ENCODE assay signal across 9 mouse cellular contexts in genomic region chr11:98873900-98874299, GRCm38 (mm10). TPM values are rescaled to one million over a fixed set of nuclear protein-coding genes. Genes with fewer than 3 reads are reported as not detected.
A peak's percentile ranks its signal among the peaks of the same experiment; 100 is the strongest.
DNase-seq lines count a peak whose midpoint lies in the region; ATAC-seq and TF ChIP-seq lines count a peak whose summit lies in the region.
"Had no signal": no experiment of that assay in that cellular context is flagged by ENCODE, and none has a peak within 500 bp of the region (broad histone marks: within the 10 kb centered on the region; RNA-seq: fewer than 3 reads in every experiment).

No protein-coding gene starts in this region.

- H3K4me2 ChIP-seq in midbrain, embryonic 11.5 days = no peak overlapping the region
- H3K4me2 ChIP-seq in midbrain, embryonic 13.5 days (replicated peaks) = no peak overlapping the region
- H3K4me2 ChIP-seq in lung, postnatal 0 days (replicated peaks; ENCODE audit: low read depth, low read length) = no peak overlapping the region
- H3K4me2 ChIP-seq: hindbrain, embryonic 12.5 days; neural tube, embryonic 12.5 days had no signal

- H3K27ac ChIP-seq in midbrain, embryonic 11.5 days (ENCODE audit: low read depth, low read length) = no peak overlapping the region
- no peak overlapping the region for H3K27ac ChIP-seq in midbrain, embryonic 13.5 days
- H3K27ac ChIP-seq in lung, postnatal 0 days (ENCODE audit: low read length) = no peak overlapping the region
- H3K27ac ChIP-seq: hindbrain, embryonic 12.5 days; neural tube, embryonic 12.5 days had no signal

- TF ChIP-seq CTCF in lung, postnatal 0 days (IDR thresholded peaks at IDR 0.05) = no peak

- TF ChIP-seq EP300 in lung, postnatal 0 days (IDR thresholded peaks at IDR 0.05) = peak; percentile 87

- WGBS in midbrain, embryonic 11.5 days = 96% methylated on average over 9 of the region's 9 CpGs
- 96% methylated on average over 9 of the region's 9 CpGs for WGBS in midbrain, embryonic 13.5 days
- WGBS in lung, postnatal 0 days = 58% methylated on average over 9 of the region's 9 CpGs

- no peaks in the 10 kb centered on the region for H3K27me3 ChIP-seq in midbrain, embryonic 11.5 days (ENCODE audit: control insufficient read depth, insufficient read depth, low read length)
- H3K27me3 ChIP-seq in midbrain, embryonic 13.5 days = no peaks in the 10 kb centered on the region
- H3K27me3 ChIP-seq in lung, postnatal 0 days (replicated peaks; ENCODE audit: insufficient read depth, low read length) = no peaks in the 10 kb centered on the region
- H3K27me3 ChIP-seq: hindbrain, embryonic 12.5 days; neural tube, embryonic 12.5 days had no signal

- no peak overlapping the region for H3K4me3 ChIP-seq in midbrain, embryonic 11.5 days (ENCODE audit: low read depth, low read length)
- no peak overlapping the region for H3K4me3 ChIP-seq in midbrain, embryonic 13.5 days (replicated peaks)
- no peak overlapping the region for H3K4me3 ChIP-seq in lung, postnatal 0 days (ENCODE audit: low read depth, low read length)
- H3K4me3 ChIP-seq: hindbrain, embryonic 12.5 days; neural tube, embryonic 12.5 days had no signal

- H3K36me3 ChIP-seq in midbrain, embryonic 11.5 days (ENCODE audit: control insufficient read depth, insufficient read depth, low read length) = no peaks in the 10 kb centered on the region
- peaks cover 19% of the 10 kb centered on the region for H3K36me3 ChIP-seq in midbrain, embryonic 13.5 days
- no peaks in the 10 kb centered on the region for H3K36me3 ChIP-seq in lung, postnatal 0 days (ENCODE audit: insufficient read depth, low read length)

- DNase-seq in midbrain, embryonic 11.5 days (ENCODE audit: low spot score, missing footprints) = peak; percentile 47
- DNase-seq in heart, postnatal 36 days = peak; percentile 34
- DNase-seq in lung, postnatal 0 days (ENCODE audit: low spot score) = peak; percentile 95
- DNase-seq in ovary, postnatal 10 days (ENCODE audit: low spot score) = no peak
- no peak for DNase-seq in left cerebral cortex, adult 18-20 months (ENCODE audit: low spot score in 2 of 2)
- DNase-seq in frontal cortex, postnatal 14 days (ENCODE audit: low spot score in 2 of 2) = no peak

- no peak for ATAC-seq in midbrain, embryonic 11.5 days (ENCODE audit: low FRiP score)
- ATAC-seq in midbrain, embryonic 13.5 days = no peak
- ATAC-seq in lung, postnatal 0 days = peak; percentile 92

- no peak overlapping the region for H3K9ac ChIP-seq in midbrain, embryonic 11.5 days (ENCODE audit: low read length)
- H3K9ac ChIP-seq in midbrain, embryonic 13.5 days (replicated peaks) = no peak overlapping the region
- H3K9ac ChIP-seq in lung, postnatal 0 days (replicated peaks; ENCODE audit: low read depth) = no peak overlapping the region
- H3K9ac ChIP-seq: hindbrain, embryonic 12.5 days; neural tube, embryonic 12.5 days had no signal

- no peaks in the 10 kb centered on the region for H3K4me1 ChIP-seq in midbrain, embryonic 11.5 days (ENCODE audit: control insufficient read depth, insufficient read depth, low read length)
- peaks cover 10% of the 10 kb centered on the region; the same call in 1 of the 2 replicates for H3K4me1 ChIP-seq in midbrain, embryonic 13.5 days (replicated peaks)
- no peaks in the 10 kb centered on the region; the same call in 1 of the 2 replicates for H3K4me1 ChIP-seq in lung, postnatal 0 days (ENCODE audit: insufficient read depth, low read depth, low read length)
- H3K4me1 ChIP-seq: neural tube, embryonic 12.5 days had no signal

- H3K9me3 ChIP-seq in midbrain, embryonic 11.5 days (ENCODE audit: control insufficient read depth, low read length) = no peaks in the 10 kb centered on the region
- H3K9me3 ChIP-seq in midbrain, embryonic 13.5 days = no peaks in the 10 kb centered on the region
- H3K9me3 ChIP-seq in lung, postnatal 0 days (ENCODE audit: low read length) = no peaks in the 10 kb centered on the region
- H3K9me3 ChIP-seq: hindbrain, embryonic 12.5 days; neural tube, embryonic 12.5 days had no signal

- intact Hi-C loops in heart, postnatal 36 days (cut with DNase I) = no loop called here

RNA-seq across cellular contexts. Expression of gene Wipf2, which starts 10.5 kb away (rescaled TPM):
- polyA plus RNA-seq in midbrain, embryonic 11.5 days (2014; fragmentation: Nextera tagmentation; extraction: Ambion mirVana) = 4.4 and 5.9 TPM in 2 replicates
- polyA plus RNA-seq in midbrain, embryonic 13.5 days (2015; fragmentation: Nextera tagmentation; extraction: Ambion mirVana) = 4.9 and 5.2 TPM in 2 replicates
- 10 to 100 TPM in 1 of 2 experiments, 1 to 10 TPM in 1; 8.1 to 10.2 TPM for total RNA-seq in heart, postnatal 36 days (2021)
- 4.0 and 4.1 TPM in 2 replicates for polyA plus RNA-seq in lung, postnatal 0 days (2015; fragmentation: Nextera tagmentation; extraction: Ambion mirVana)
- total RNA-seq in left cerebral cortex, adult 18-20 months (2021) = 10 to 100 TPM; 73.3 to 75.5 TPM

RNA-seq across cellular contexts. Expression of gene Cdc6, which starts 33.7 kb away (rescaled TPM):
- polyA plus RNA-seq in midbrain, embryonic 11.5 days (2014; fragmentation: Nextera tagmentation; extraction: Ambion mirVana) = 44.3 and 45.0 TPM in 2 replicates
- polyA plus RNA-seq in midbrain, embryonic 13.5 days (2015; fragmentation: Nextera tagmentation; extraction: Ambion mirVana) = 10.6 and 11.3 TPM in 2 replicates
- total RNA-seq in heart, postnatal 36 days (2021) = under 1 TPM; 0.14 to 0.49 TPM
- polyA plus RNA-seq in lung, postnatal 0 days (2015; fragmentation: Nextera tagmentation; extraction: Ambion mirVana) = 2.5 and 2.6 TPM in 2 replicates
- under 1 TPM; 0.33 to 0.45 TPM for total RNA-seq in left cerebral cortex, adult 18-20 months (2021)

RNA-seq across cellular contexts. Expression of gene Rapgefl1, which starts 37.3 kb away (rescaled TPM):
- polyA plus RNA-seq in midbrain, embryonic 11.5 days (2014; fragmentation: Nextera tagmentation; extraction: Ambion mirVana) = 1.6 and 1.8 TPM in 2 replicates
- 4.7 and 5.8 TPM in 2 replicates for polyA plus RNA-seq in midbrain, embryonic 13.5 days (2015; fragmentation: Nextera tagmentation; extraction: Ambion mirVana)
- under 1 TPM; 0.57 to 0.72 TPM for total RNA-seq in heart, postnatal 36 days (2021)
- 1.1 and 1.5 TPM in 2 replicates for polyA plus RNA-seq in lung, postnatal 0 days (2015; fragmentation: Nextera tagmentation; extraction: Ambion mirVana)
- total RNA-seq in left cerebral cortex, adult 18-20 months (2021) = 100 to 1,000 TPM; 133 to 139 TPM

RNA-seq across cellular contexts. Expression of gene Rara, which starts 53.7 kb away (rescaled TPM):
- 13.2 and 14.8 TPM in 2 replicates for polyA plus RNA-seq in midbrain, embryonic 11.5 days (2014; fragmentation: Nextera tagmentation; extraction: Ambion mirVana)
- 7.5 and 9.1 TPM in 2 replicates for polyA plus RNA-seq in midbrain, embryonic 13.5 days (2015; fragmentation: Nextera tagmentation; extraction: Ambion mirVana)
- total RNA-seq in heart, postnatal 36 days (2021) = 10 to 100 TPM; 10.5 to 13.6 TPM
- 26.2 and 28.8 TPM in 2 replicates for polyA plus RNA-seq in lung, postnatal 0 days (2015; fragmentation: Nextera tagmentation; extraction: Ambion mirVana)
- 10 to 100 TPM; 14.4 to 14.9 TPM for total RNA-seq in left cerebral cortex, adult 18-20 months (2021)

Comparison
In these comparisons a context has a peak if more than half of its experiments do, and no peak if none do; other contexts are left out.
1. DNase-seq: peak in midbrain, embryonic 11.5 days (single experiment), heart, postnatal 36 days (2 of 2) and lung, postnatal 0 days (single experiment); none in ovary, postnatal 10 days (single experiment), left cerebral cortex, adult 18-20 months (0 of 2) and frontal cortex, postnatal 14 days (0 of 2).